Mouse (Mus musculus) adrenal gland, adult 2 months (tissue): ENCODE results near the gene Sox11. TPM values are rescaled to one million over a fixed set of nuclear protein-coding genes. Genes with fewer than 3 reads are reported as not detected.

ENCODE experiments used
- DNase-seq: peaks from one replicate; pipeline ENCODE4 v3.0.0; 2021
- long read RNA-seq: library from polyadenylated mRNA; stranded (forward); transcript quantifications from one replicate; pipeline ENCODE4 v2.0.0, GENCODE M21; 2021
- polyA plus RNA-seq: library from polyadenylated mRNA; depleted of rRNA; stranded (reverse); fragments of >200 nt; gene quantifications from 2 replicates; pipeline ENCODE4 v1.2.3, GENCODE M21; 2012; rRNA removed
- total RNA-seq, 2 experiments: library from RNA; stranded (reverse); gene quantifications; 2 replicates each; pipeline ENCODE4 v1.2.3; 2021

The Sox11 gene
- under 1 TPM in 1 of 2 experiments, not detected in 1; 0.10 TPM for total RNA-seq
- 0.10 and 0.16 TPM in 2 replicates for polyA plus RNA-seq
- long read RNA-seq, result 0 reads

DNA sequence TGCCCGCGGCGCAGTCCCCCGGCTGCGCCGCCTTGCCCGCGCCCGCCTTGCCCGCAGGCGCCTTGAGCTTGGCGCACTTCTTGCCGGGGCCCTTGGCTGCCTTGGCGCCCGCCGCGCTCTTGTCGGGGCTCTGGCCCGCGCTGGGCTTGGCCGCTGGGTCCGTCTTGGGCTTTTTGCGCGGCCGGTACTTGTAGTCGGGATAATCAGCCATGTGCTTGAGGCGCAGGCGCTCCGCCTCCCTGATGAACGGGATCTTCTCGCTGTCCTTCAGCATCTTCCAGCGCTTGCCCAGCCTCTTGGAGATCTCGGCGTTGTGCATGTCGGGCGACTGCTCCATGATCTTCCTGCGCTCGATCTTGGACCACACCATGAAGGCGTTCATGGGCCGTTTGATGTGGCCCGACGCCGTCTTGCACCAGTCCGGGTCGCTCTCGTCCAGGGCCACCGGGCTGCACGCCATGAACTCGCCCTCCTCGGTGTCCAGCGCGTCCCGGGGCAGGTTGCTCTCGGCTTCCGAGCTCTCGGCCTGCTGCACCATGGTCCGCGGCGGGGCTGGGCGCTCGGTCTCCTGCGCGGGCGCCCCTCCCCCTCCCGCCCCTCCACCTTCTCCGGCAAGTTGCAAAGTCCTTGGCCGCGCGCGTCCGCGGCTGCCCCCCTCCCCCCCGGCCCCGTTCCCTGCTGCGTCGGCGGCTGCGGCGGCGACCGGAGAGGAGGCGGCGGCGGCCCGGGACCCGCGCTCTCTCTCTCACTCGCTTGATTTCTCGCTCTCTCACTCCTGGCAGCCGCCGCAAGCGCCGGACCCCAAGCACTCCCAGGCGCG is at the start of gene Sox11:
Sox11 (minus strand) TSS at position 704 of the 820 bp plus-strand sequence.
- DNase-seq, result peak; percentile 31

DNA sequence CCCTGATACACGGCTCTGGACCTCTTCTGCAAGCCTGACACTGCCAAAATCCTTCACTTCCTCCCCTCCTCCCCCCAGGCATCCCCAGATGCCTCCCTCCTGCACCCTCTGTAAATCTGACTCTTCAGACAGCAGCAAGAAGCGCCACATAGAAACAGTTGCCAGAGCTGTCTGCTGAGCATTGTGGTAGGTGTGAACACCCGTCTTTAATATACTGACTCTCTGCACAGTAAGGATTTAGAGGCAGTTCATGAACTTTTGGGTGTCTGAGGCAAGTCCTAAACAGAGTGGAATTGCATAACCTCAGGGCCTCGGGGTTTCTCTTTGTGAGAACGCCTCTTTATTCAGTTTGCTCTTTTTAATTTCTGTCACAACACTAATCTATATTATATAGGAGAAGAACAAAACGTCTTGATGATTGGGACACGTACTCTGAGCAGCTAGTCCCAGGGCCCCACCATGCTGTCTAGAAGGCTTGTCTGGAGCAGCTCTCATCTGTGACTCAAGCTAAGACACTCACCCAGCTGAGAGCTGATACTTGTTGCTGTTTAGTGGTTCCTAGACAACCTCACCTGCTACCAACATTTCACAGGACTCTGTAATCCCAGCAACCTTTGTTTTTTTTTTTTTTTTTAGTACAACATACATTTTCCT is 49.4 kb upstream of the Sox11 start:
- no peak for DNase-seq

- DNase-seq, result no peak
Observed at GRCm38 (mm10) chr12:27390439-27390838, 48.1 kb upstream of the Sox11 start.

- DNase-seq, result no peak
Observed at GRCm38 (mm10) chr12:27389429-27389828, 47.1 kb upstream of the Sox11 start.

DNA sequence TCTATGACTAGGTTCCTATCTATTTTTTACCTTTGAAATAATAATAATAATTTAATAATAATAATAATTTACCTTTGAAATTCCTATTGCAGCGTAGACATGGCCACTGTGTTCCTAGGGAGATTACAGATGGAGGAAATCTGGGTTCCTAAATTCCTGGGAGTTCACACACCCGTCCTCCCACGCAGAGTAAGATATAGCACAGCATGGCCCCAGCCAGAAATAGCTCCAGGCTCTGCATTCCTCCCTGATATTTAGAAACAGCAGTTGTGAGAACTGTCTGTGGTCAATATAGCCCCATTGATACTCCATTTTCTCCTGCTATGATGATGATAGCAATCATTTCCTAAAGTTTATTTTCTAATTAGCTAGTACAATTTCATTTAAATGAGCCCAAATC is 30.1 kb upstream of the Sox11 start:
- DNase-seq, result no peak

- no peak for DNase-seq
Observed at GRCm38 (mm10) chr12:27370756-27371155, 28.4 kb upstream of the Sox11 start.

DNA sequence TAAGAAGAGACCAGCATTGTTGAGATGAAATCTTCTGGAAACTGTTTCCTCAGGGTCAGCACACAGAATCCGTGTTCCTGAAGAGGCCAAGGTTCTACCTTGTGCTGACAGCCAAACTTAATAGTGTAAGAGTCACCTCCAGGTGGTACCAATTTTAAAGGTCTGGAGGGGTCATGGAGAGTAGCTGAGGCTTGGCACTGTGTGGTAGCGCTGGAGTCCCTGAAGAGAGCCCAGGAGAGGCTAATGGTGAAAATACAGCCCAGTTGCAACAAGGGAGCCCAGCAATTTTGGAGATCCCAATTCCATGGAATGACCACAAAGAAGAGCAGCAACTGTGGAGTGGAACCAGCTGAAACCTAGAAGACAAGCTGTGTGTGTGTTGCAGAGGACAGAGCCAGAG is 25.1 kb upstream of the Sox11 start:
- DNase-seq, result no peak

DNA sequence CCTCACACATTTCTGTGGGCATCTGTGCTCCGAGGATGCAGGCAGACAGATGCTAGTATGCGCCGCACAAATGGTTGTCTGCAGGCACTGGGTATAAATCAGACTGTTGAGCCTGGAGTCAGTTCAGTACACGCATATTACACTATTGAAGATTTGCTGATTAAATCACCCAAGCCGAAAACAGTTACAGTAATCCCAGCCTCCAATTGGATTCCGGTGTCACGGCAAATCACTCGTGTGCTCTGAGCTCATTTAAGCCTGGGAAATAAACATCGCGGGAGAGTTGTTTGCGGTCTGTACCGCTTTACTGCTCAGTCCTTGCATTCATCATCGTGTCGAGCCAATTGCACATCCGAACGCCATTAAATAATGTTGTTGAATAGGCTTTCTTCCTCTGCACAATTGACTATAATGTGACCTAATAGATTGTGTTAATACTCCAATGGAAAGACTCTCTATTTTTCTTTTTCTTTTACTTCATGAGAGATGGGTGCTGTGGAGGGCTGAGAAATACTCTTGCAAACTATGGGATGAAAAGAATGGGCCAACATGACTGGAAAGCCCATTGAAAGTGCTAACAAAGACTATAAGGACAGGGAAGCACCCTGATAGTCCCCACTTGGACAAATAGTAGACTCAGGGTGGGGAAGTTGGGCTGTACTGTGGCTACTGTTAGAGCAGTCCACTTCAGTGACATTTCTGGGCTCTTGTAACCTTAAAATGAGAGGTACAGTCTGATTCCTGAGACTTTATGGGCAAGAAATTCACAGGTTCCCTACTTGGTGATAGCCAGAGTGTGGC is 21.7 kb upstream of the Sox11 start:
- no peak for DNase-seq

- peak; percentile 4 for DNase-seq
Observed at GRCm38 (mm10) chr12:27357076-27357637, 14.8 kb upstream of the Sox11 start.

GRCm38 (mm10) chr12:27356571-27356970 is 14.2 kb upstream of the Sox11 start:
- DNase-seq, result no peak

DNA sequence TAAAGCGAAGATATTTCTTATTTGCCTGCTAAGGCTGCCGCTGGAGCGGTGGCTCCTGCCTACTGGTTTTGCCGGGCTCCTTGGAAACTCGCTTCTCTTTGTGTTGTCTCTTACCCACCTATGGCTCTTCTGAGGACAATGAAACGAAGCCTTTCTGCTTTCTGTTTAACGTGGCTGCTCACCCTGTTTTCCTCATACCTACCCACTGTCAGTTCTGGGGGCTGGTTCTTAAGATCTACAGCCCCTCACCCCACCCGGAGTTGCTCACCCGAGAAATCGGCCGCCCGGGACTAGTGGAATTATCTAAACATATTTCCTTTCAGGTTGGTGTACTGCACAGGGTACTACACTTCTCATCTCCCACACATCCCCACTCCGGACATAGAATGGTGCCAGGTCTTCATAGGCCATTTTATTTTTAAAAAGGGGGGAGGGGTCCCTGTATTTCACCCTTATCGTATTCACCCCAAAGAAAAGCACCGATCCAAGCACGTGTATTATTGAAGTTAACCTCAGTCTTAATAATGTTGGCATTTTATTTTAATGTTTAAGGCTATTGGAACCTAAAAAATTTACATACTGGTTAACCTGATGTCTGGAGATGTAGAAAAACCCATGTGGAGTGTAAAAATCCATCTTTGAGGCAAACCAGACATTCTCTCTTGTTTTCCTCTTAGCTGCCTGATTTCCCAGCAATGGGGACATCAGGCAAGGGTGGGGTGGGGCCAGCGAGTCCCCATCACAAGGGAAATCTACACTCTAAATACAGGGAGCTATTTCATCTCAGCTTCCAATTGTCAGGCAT is 1.4 kb upstream of the Sox11 start:
- no peak for DNase-seq

DNA sequence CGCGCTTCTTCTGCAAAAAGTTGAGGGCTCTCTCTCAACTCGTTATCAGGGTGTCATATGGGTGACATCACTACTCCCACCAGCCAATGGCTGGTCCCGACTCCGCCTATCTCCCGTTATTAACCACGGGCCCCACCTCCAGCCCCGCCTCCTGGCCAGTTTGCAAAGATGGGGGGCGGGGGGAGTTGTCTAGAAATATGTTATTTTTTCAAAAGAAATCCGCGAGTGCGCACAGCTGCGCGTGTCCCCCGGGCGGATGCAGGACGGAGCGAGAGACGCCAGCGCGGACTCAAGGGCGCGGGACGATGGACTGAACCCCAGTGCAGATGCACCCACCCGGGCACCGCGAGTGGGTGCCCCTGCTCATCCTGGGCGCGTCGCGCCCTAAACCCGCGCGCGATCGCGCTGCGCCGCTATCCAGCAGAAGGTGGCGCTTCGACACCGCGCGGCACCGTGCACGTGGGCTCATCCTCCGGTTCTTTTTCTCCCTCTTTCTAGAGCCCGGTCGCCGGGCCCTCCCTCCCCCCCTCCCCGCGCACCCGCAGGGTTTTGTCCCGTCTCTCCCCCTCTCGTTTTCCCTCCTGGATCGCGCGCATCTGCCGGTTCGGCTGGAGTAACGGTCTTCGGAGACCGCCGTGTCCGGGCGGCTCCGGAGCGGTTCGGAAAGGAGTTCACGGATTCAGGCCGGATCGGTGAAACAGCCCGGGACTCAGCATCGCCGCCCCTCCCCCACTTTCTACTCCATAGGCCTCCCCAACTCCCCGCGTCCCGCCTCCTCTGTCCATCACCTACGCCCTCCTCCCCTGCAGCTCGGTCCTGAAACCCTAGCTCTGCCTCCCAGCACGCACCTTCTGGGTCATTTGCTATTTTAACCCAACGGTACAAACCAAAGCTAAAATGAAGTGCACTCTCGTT is 574 bp upstream of the Sox11 start:
- peak; percentile 57 for DNase-seq

DNA sequence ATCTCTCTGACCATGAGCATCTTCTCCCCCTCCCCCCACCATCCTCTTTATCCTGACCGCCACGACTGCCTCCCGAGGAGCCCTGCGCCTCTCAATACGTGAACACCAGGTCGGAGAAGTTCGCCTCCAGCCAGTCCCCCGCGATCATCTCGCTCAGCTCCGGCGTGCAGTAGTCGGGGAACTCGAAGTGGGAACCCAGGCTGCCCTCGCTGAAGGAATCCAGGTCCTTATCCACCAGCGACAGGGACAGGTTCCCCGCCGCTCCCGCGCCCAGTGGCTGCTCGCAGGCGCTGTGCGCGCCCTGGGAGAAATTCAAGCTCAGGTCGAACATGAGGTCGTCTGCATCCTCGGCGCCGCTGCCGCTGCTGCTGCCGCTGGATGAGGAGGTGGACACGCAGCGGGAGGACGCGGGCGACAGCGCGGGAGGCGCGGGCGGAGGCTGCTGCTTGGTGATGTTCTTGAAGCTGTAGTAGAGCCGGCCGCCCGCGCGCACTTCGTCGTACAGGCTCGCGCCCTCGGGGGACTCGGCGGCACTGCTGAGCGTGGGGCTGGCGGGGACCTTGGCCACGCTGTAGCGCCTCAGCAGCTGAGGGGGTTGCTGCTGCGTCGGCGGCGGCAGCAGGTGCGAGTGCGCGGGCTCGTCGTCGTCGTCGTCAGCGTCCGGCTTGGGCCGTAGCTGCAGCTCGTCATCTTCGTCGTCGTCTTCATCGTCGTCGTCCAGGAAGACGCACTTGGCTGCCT is 1.1 kb downstream of the Sox11 start:
- peak; percentile 6 for DNase-seq

DNA sequence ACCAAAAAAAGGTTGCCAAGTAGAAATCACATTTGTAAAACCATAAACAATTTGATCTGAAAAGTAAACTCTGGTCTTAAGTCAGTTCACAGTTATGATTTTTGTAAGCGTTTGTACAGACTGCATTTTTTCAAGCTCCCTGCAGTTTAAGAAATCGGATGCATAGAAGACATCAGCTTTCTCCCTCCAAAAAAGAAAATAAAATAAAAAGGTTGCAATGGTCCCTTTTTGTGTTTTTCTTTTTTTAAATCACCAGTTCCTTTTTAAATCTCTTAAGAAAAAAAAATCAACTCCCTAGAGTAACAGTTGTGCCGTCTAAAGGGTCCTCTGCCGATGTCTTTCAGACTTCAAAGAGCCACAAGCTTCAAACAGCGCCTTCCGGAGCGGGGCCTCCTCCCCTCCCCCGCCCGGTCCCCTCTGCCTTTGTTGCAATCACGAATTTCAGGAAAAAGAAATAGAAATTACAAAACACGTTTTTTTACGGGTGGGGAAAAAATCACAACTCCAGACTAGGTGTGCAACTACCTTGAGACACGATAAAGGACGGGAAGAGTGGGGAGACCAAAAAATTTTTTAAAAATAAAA is 1.8 kb downstream of the Sox11 start:
- DNase-seq, result no peak

- peak; percentile 6 for DNase-seq
Observed at GRCm38 (mm10) chr12:27339171-27339751, 3.1 kb downstream of the Sox11 start.

DNA sequence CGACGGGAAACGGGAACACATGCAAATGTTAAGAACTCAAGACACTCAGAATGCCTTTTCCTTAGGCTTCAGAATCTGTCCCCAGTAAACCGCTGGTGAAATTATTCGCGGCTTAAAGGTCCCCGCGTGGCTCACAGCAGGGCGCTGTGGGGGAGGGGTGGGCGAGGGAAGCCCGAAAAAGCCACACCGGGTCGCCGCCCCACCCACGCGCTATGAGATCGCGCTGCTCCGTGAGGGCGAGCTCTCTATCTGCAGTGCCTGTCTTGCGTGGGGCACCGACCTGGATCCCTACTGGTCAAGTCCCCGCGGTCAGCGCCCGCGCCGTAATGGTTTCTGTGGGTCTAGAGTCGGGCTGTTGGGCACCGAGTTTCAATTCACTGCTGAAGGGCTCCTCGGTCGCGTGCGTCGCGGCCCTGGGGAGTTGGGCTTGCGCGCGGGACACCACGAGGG is 3.6 kb downstream of the Sox11 start:
- no peak for DNase-seq

- no peak for DNase-seq
Observed at GRCm38 (mm10) chr12:27338116-27338515, 4.3 kb downstream of the Sox11 start.

GRCm38 (mm10) chr12:27337482-27337881 is 4.9 kb downstream of the Sox11 start:
- no peak for DNase-seq

- no peak for DNase-seq
Observed at GRCm38 (mm10) chr12:27336801-27337200, 5.6 kb downstream of the Sox11 start.
